Mouse (Mus musculus) colon, adult 2 months (tissue): ENCODE data around the gene Fkbp9. TPM values are rescaled to one million over a fixed set of nuclear protein-coding genes. Genes with fewer than 3 reads are reported as not detected.

Source experiments
- polyA plus RNA-seq: library from polyadenylated mRNA; depleted of rRNA; stranded (reverse); fragments of >200 nt; gene quantifications from 2 replicates; pipeline ENCODE4 v1.2.3, GENCODE M21; 2012; rRNA removed

Fkbp9 gene
- 34.4 and 43.0 TPM in 2 replicates for polyA plus RNA-seq

GRCm38 (mm10) chr6:56831697-56832406 lies at the start of gene Fkbp9:
Gene Fkbp9 (plus strand): TSS chr6:56832059.

GRCm38 (mm10) chr6:56797311-56798151 lies 34.3 kb upstream of the Fkbp9 start, which contains the start of gene Kbtbd2:
Gene Kbtbd2 (minus strand): TSS chr6:56797813.

GRCm38 (mm10) chr6:56923726-56924707 lies 92.2 kb downstream of the Fkbp9 start, which contains the start of the genes Nt5c3 and Vmn1r4:
Gene Nt5c3 (minus strand): TSS chr6:56923932.
Gene Vmn1r4 (plus strand): TSS chr6:56924015.

Other genes starting within 250 kb of the Fkbp9 start
- 0.74 and 1.6 TPM in 2 replicates for gene Lsm5, start 127.3 kb upstream of the Fkbp9 start, polyA plus RNA-seq
- 10.5 and 14.3 TPM in 2 replicates for gene Avl9, start 117.2 kb upstream of the Fkbp9 start, polyA plus RNA-seq
- gene Kbtbd2, start 34.2 kb upstream of the Fkbp9 start, polyA plus RNA-seq, result 7.6 and 7.9 TPM in 2 replicates
- 8.4 and 8.7 TPM in 2 replicates for gene Nt5c3, start 91.9 kb downstream of the Fkbp9 start, polyA plus RNA-seq
- not detected in 2 replicates for gene Vmn1r4, start 92.0 kb downstream of the Fkbp9 start, polyA plus RNA-seq
- not detected in 2 replicates for gene Vmn1r5, start 138.2 kb downstream of the Fkbp9 start, polyA plus RNA-seq
- gene Vmn1r6, start 165.2 kb downstream of the Fkbp9 start, polyA plus RNA-seq, result not detected in 2 replicates
- gene Vmn1r7, start 193.3 kb downstream of the Fkbp9 start, polyA plus RNA-seq, result not detected in 2 replicates
- gene Vmn1r8, start 200.2 kb downstream of the Fkbp9 start, polyA plus RNA-seq, result not detected in 2 replicates
- not detected in 2 replicates for gene Vmn1r9, start 234.7 kb downstream of the Fkbp9 start, polyA plus RNA-seq